Mouse (Mus musculus) hindbrain, embryonic 16.5 days (tissue): ENCODE data around the gene Tmem37. TPM values are rescaled to one million over a fixed set of nuclear protein-coding genes. Genes with fewer than 3 reads are reported as not detected.

Experiments
- ATAC-seq: fragments of 200-750 bp; cut with Nextera tagmentation; 2 replicates; pipeline ENCODE4 v1.8.0; 2017; ENCODE audit warnings: moderate TSS enrichment, moderate library complexity
- H3K27ac ChIP-seq: fragments of 300-500 bp; sonication (generic); 2 replicates; pipeline ENCODE4 v1.5.1; 2014; ENCODE audit warnings: low read depth, mild to moderate bottlenecking, control low read depth, low read length, moderate library complexity
- H3K27me3 ChIP-seq: fragments of 300-500 bp; sonication (generic); replicated peaks from 2 replicates; pipeline ENCODE4 v1.6.1; 2014; ENCODE audit warnings: low read length; ENCODE audit not compliant: control insufficient read depth, insufficient read depth
- H3K36me3 ChIP-seq: fragments of 300-500 bp; sonication (generic); 2 replicates; pipeline ENCODE4 v1.6.1; 2014; ENCODE audit warnings: mild to moderate bottlenecking, low read length, moderate library complexity, mixed read lengths; ENCODE audit not compliant: control insufficient read depth, insufficient read depth
- H3K4me1 ChIP-seq: fragments of 300-500 bp; sonication (generic); 2 replicates; pipeline ENCODE4 v1.6.1; 2014; ENCODE audit warnings: low read depth, low read length; ENCODE audit not compliant: control insufficient read depth, insufficient read depth
- H3K4me2 ChIP-seq: fragments of 300-500 bp; sonication (generic); 2 replicates; pipeline ENCODE4 v1.6.1; 2014; ENCODE audit warnings: mild to moderate bottlenecking, low read length, control low read depth, moderate library complexity
- H3K4me3 ChIP-seq: fragments of 300-500 bp; sonication (generic); 2 replicates; pipeline ENCODE4 v1.5.1; 2014; ENCODE audit warnings: mild to moderate bottlenecking, low read length, control low read depth, moderate library complexity
- H3K9ac ChIP-seq: fragments of 300-500 bp; sonication (generic); 2 replicates; pipeline ENCODE4 v1.6.1; 2014; ENCODE audit warnings: low read depth, mild to moderate bottlenecking, control low read depth, low read length, moderate library complexity
- H3K9me3 ChIP-seq: fragments of 300-500 bp; sonication (generic); 2 replicates; pipeline ENCODE4 v1.6.1; 2014; ENCODE audit warnings: mild to moderate bottlenecking, low read length, moderate library complexity; ENCODE audit not compliant: control insufficient read depth
- WGBS: fragments of 180-500 bp; shearing (Covaris S2); extraction: QIAGEN DNeasy Blood & Tissue Kit; methylation state at CpG from one replicate; pipeline ENCODE4 v1.1.7; 2014; 5-methylcytosine and 5-hydroxymethylcytosine counted together
- polyA plus RNA-seq: library from polyadenylated mRNA; unstranded; fragments of >200 nt; fragmentation: Nextera tagmentation; extraction: Ambion mirVana; gene quantifications from 2 replicates; pipeline ENCODE4 v1.2.1, GENCODE M21; 2015

Gene Tmem37
- polyA plus RNA-seq, 1 experiment from 2014 or later, result 7.7 TPM

- Histone ChIP-seq H3K27ac (no peak overlapping the region), H3K27me3 (no peaks in the 10 kb centered on the region), H3K4me2 (no peak overlapping the region), H3K4me1 (no peaks in the 10 kb centered on the region), H3K36me3 (no peaks in the 10 kb centered on the region), H3K4me3 (no peak overlapping the region), H3K9ac (no peak overlapping the region), H3K9me3 (no peaks in the 10 kb centered on the region)
- ATAC-seq, result no peak
- WGBS, result 96% methylated on average over 1 of the region's 1 CpGs
These were observed 6.8 kb upstream of the Tmem37 start for GRCm38 (mm10) chr1:120080632-120081031.

GRCm38 (mm10) chr1:120077746-120078410, 4.0 kb upstream of the Tmem37 start:
- H3K9me3 ChIP-seq, result no peaks in the 10 kb centered on the region

GRCm38 (mm10) chr1:120075507-120075906, 1.6 kb upstream of the Tmem37 start:
- Histone ChIP-seq H3K4me3 (no peak overlapping the region), H3K4me1 (peaks cover 7% of the 10 kb centered on the region), H3K27me3 (peaks cover 16% of the 10 kb centered on the region), H3K9me3 (no peaks in the 10 kb centered on the region), H3K27ac (no peak overlapping the region), H3K4me2 (no peak overlapping the region), H3K9ac (no peak overlapping the region), H3K36me3 (no peaks in the 10 kb centered on the region)
- 78% methylated on average over 5 of the region's 5 CpGs for WGBS
- no peak for ATAC-seq

More at GRCm38 (mm10) chr1:120077746-120078410, 4.0 kb upstream of the Tmem37 start:
- Histone ChIP-seq H3K27me3 (peaks cover 5% of the 10 kb centered on the region; the same call in 1 of the 2 replicates), H3K4me3 (no peak overlapping the region), H3K27ac (no peak overlapping the region), H3K9ac (no peak overlapping the region), H3K4me1 (peaks cover 7% of the 10 kb centered on the region), H3K4me2 (no peak overlapping the region), H3K36me3 (no peaks in the 10 kb centered on the region)
- WGBS, result 17% methylated on average over 9 of the region's 9 CpGs
- no peak for ATAC-seq

DNA sequence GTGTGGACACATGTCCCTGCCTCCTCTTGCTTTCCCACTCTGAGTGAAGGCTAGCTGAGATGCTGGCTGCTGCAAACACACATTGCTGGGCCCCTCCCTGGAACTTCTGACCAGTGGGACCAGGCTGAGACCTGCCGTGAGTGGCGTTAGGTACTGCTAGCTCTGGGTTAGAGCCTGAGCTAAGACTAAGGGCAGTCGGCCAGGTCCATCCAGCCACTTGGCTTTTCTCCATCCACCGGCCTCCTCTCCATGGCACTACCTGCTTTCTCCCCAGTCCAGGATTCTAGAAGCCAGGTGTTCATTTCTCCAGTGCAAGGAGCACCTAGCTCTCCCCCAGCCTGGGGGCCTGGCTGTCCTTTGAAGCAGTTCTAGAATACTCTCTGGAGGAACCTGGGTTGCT, 1.1 kb upstream of the Tmem37 start:
- H3K9me3 ChIP-seq, result no peaks in the 10 kb centered on the region
- H3K27me3 ChIP-seq, result peaks cover 16% of the 10 kb centered on the region
- H3K9ac ChIP-seq, result no peak overlapping the region
- H3K4me1 ChIP-seq, result peaks cover 7% of the 10 kb centered on the region
- H3K4me2 ChIP-seq, result no peak overlapping the region
- H3K4me3 ChIP-seq, result no peak overlapping the region
- no peak overlapping the region for H3K27ac ChIP-seq
- 79% methylated on average over 4 of the region's 4 CpGs for WGBS
- no peaks in the 10 kb centered on the region for H3K36me3 ChIP-seq
- no peak for ATAC-seq

- WGBS, result 28% methylated on average over 4 of the region's 4 CpGs
- no peaks in the 10 kb centered on the region for H3K9me3 ChIP-seq
- no peak overlapping the region for H3K9ac ChIP-seq
- no peaks in the 10 kb centered on the region for H3K36me3 ChIP-seq
- no peak overlapping the region for H3K4me2 ChIP-seq
- H3K27ac ChIP-seq, result no peak overlapping the region
- no peak for ATAC-seq
- H3K4me1 ChIP-seq, result peaks cover 7% of the 10 kb centered on the region
- H3K27me3 ChIP-seq, result peaks cover 16% of the 10 kb centered on the region
- no peak overlapping the region for H3K4me3 ChIP-seq
These were observed 431 bp upstream of the Tmem37 start for GRCm38 (mm10) chr1:120074307-120074702.

DNA sequence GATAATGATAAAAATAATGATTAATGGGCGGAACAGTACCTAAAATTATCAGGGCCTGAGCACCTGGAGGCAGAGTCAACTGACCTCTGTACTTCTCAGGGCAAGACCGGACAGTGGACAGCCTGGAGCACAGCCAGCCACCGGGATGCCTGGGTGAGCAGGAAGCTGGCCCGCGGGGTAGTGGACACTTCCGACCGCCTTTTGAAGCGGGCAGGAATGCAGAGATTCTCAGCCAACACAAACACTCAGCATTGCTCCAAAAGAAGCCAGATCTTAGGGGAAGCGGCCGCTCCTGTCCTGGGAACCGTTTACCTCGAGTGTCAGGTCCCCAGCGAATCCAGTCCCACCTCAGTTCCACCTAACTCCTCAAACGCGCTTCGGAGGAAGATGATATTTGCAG, 974 bp downstream of the Tmem37 start:
- Histone ChIP-seq H3K4me1 (peaks cover 7% of the 10 kb centered on the region), H3K36me3 (no peaks in the 10 kb centered on the region), H3K4me2 (peak overlapping the region; percentile 80), H3K9ac (0 out of 2 replicates have a peak overlapping the region, but pooled peaks have one; percentile 12), H3K9me3 (no peaks in the 10 kb centered on the region), H3K4me3 (peak overlapping the region; percentile 40), H3K27me3 (peaks cover 16% of the 10 kb centered on the region), H3K27ac (no peak overlapping the region)
- WGBS, result 14% methylated on average over 16 of the region's 16 CpGs
- ATAC-seq, result no peak

DNA sequence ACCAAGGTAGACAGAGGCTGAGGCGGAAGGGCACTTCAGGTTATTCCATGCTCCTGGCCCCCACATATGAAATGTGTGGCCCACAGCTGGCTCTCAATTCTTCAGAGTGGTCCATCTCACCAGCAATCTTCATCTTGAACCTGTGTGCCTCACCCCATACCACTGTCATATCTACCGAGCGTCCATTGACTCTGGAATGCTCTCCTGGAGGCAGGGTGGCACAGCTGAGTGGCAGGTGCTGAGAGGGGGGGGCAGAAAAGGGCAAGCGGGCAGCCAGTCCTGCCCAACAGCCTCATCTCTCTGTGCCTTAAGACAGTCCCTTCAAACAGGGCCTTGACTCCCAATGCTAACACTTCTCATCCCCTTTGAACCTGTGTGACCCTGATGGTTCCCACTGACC, 2.7 kb downstream of the Tmem37 start:
- ATAC-seq, result no peak
- WGBS, result 88% methylated on average over 4 of the region's 4 CpGs
- Histone ChIP-seq H3K4me1 (peaks cover 7% of the 10 kb centered on the region), H3K27ac (no peak overlapping the region), H3K4me2 (no peak overlapping the region), H3K9me3 (no peaks in the 10 kb centered on the region), H3K9ac (no peak overlapping the region), H3K27me3 (peaks cover 16% of the 10 kb centered on the region), H3K4me3 (no peak overlapping the region), H3K36me3 (no peaks in the 10 kb centered on the region)

GRCm38 (mm10) chr1:120070168-120070567, 3.7 kb downstream of the Tmem37 start:
- H3K4me3 ChIP-seq, result no peak overlapping the region
- WGBS, result 76% methylated on average over 6 of the region's 6 CpGs
- no peak overlapping the region for H3K27ac ChIP-seq
- H3K4me2 ChIP-seq, result no peak overlapping the region
- ATAC-seq, result no peak
- H3K4me1 ChIP-seq, result peaks cover 7% of the 10 kb centered on the region
- no peak overlapping the region for H3K9ac ChIP-seq
- no peaks in the 10 kb centered on the region for H3K36me3 ChIP-seq
- peaks cover 16% of the 10 kb centered on the region for H3K27me3 ChIP-seq
- H3K9me3 ChIP-seq, result no peaks in the 10 kb centered on the region

DNA sequence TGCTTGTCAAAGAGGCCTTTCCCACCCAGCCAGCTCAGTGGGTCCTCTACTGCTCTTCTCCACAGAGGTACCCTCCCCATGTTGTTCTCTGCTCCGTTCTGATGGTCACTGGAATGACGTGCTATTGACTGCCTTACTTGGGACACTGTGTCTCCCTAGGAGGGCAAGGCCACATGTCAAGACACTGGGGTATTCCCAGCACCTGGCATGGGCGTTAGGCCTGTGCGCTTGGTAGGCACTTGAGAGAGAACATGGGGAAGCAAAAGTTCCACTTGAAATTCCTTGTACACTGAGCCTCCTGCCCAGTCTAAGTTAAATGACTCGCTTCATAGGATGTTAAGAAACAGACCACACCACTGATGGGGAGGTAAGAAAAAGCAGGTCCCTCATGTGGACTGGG, 4.8 kb downstream of the Tmem37 start:
- Histone ChIP-seq H3K9me3 (no peaks in the 10 kb centered on the region), H3K36me3 (no peaks in the 10 kb centered on the region), H3K4me3 (no peak overlapping the region), H3K4me2 (no peak overlapping the region), H3K9ac (no peak overlapping the region), H3K4me1 (peaks cover 7% of the 10 kb centered on the region), H3K27me3 (peaks cover 11% of the 10 kb centered on the region), H3K27ac (no peak overlapping the region)
- ATAC-seq, result no peak
- 83% methylated on average over 5 of the region's 5 CpGs for WGBS
